ENCODE assay signal across 14 mouse cellular contexts in the genomic region with DNA sequence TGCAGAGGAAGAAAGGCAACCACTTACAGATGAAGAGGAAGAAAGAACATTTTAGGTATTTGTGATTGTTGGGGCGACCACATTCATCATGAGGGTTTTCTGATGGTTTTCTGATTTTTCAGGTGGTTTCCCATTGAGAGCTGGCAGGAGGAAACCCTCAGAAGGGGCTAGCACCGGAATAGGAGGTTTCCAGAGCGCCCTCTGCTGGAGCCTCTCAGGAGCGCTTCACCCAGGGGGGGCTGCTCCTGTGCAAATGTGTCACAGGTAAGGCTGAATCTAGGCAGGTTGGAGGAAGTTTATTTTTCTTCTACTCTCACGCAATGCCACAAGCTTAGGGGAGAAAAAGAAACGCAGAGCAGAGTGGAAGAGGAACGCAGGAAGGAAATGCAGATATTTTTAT.
DNase-seq lines count a peak whose midpoint lies in the region; ATAC-seq and TF ChIP-seq lines count a peak whose summit lies in the region.
"Had no signal": no experiment of that assay in that cellular context is flagged by ENCODE, and none has a peak within 500 bp of the region (broad histone marks: within the 10 kb centered on the region; RNA-seq: fewer than 3 reads in every experiment).

No protein-coding gene starts in this region.

- H3K4me1 ChIP-seq in forebrain, embryonic 16.5 days (replicated peaks; ENCODE audit: control insufficient read depth, insufficient read depth, low read length), result peaks cover 14% of the 10 kb centered on the region
- H3K4me1 ChIP-seq in forebrain, embryonic 13.5 days, result peaks cover 16% of the 10 kb centered on the region; the same call in 1 of the 2 replicates
- H3K4me1 ChIP-seq in lung, embryonic 14.5 days (ENCODE audit: insufficient read depth), result no peaks in the 10 kb centered on the region
- no peaks in the 10 kb centered on the region for H3K4me1 ChIP-seq in kidney, adult 2 months (ENCODE audit: control insufficient read depth, insufficient read depth, low read length)
- H3K4me1 ChIP-seq: hindbrain, embryonic 10.5 days; midbrain, embryonic 12.5 days; neural tube, embryonic 13.5 days had no signal

- WGBS in forebrain, embryonic 16.5 days, result 72% methylated on average over 7 of the region's 7 CpGs
- WGBS in forebrain, embryonic 13.5 days, result 69% methylated on average over 7 of the region's 7 CpGs
- WGBS in lung, embryonic 14.5 days, result 70% methylated on average over 7 of the region's 7 CpGs
- WGBS in kidney, adult 2 months, result 74% methylated on average over 7 of the region's 7 CpGs

- H3K36me3 ChIP-seq in forebrain, embryonic 16.5 days (ENCODE audit: control insufficient read depth, insufficient read depth), result no peaks in the 10 kb centered on the region
- H3K36me3 ChIP-seq in forebrain, embryonic 13.5 days (ENCODE audit: poor library complexity, severe bottlenecking), result no peaks in the 10 kb centered on the region
- no peaks in the 10 kb centered on the region for H3K36me3 ChIP-seq in lung, embryonic 14.5 days (ENCODE audit: insufficient read depth)
- no peaks in the 10 kb centered on the region for H3K36me3 ChIP-seq in kidney, adult 2 months (ENCODE audit: control insufficient read depth, insufficient read depth, low read length)
- H3K36me3 ChIP-seq: hindbrain, embryonic 10.5 days; midbrain, embryonic 12.5 days; neural tube, embryonic 13.5 days had no signal

- TF ChIP-seq POLR2A in kidney, adult 2 months (IDR thresholded peaks at IDR 0.05; ENCODE audit: low read depth, low read length), result no peak

- H3K4me2 ChIP-seq in forebrain, embryonic 16.5 days (ENCODE audit: low read length), result no peak overlapping the region
- H3K4me2 ChIP-seq in forebrain, embryonic 13.5 days, result no peak overlapping the region
- no peak overlapping the region for H3K4me2 ChIP-seq in lung, embryonic 14.5 days
- H3K4me2 ChIP-seq: midbrain, embryonic 12.5 days; neural tube, embryonic 13.5 days had no signal

- H3K27me3 ChIP-seq in forebrain, embryonic 16.5 days (replicated peaks; ENCODE audit: control insufficient read depth, insufficient read depth, low read length), result no peaks in the 10 kb centered on the region
- no peaks in the 10 kb centered on the region; the same call in 1 of the 2 replicates for H3K27me3 ChIP-seq in forebrain, embryonic 13.5 days
- no peaks in the 10 kb centered on the region for H3K27me3 ChIP-seq in lung, embryonic 14.5 days (ENCODE audit: insufficient read depth, low read length)
- no peaks in the 10 kb centered on the region for H3K27me3 ChIP-seq in Patski
- H3K27me3 ChIP-seq in kidney, adult 2 months (replicated peaks; ENCODE audit: control insufficient read depth, insufficient read depth, low read length), result no peaks in the 10 kb centered on the region
- H3K27me3 ChIP-seq: neural tube, embryonic 13.5 days had no signal

- no peak for ATAC-seq in forebrain, embryonic 16.5 days
- ATAC-seq in forebrain, embryonic 13.5 days, result no peak
- no peak for ATAC-seq in lung, embryonic 14.5 days (ENCODE audit: insufficient read depth)
- no peak for ATAC-seq in Patski

- peak; percentile 18; the same call in 1 of the 2 replicates for TF ChIP-seq CTCF in lung, embryonic 14.5 days (IDR thresholded peaks at IDR 0.05; ENCODE audit: low read depth)
- peak; percentile 28 for TF ChIP-seq CTCF in Patski (IDR thresholded peaks at IDR 0.05)
- no peak for TF ChIP-seq CTCF in kidney, adult 2 months (conservative IDR thresholded peaks at IDR 0.05; ENCODE audit: insufficient read depth, insufficient read length, low read depth, low read length)

- H3K4me3 ChIP-seq in forebrain, embryonic 16.5 days (replicated peaks; ENCODE audit: low read length), result no peak overlapping the region
- H3K4me3 ChIP-seq in forebrain, embryonic 13.5 days, result no peak overlapping the region
- H3K4me3 ChIP-seq in lung, embryonic 14.5 days (ENCODE audit: low read depth, low read length), result no peak overlapping the region
- H3K4me3 ChIP-seq in kidney, adult 2 months (ENCODE audit: insufficient read depth, low read depth, low read length), result no peak overlapping the region
- H3K4me3 ChIP-seq: hindbrain, embryonic 10.5 days; midbrain, embryonic 12.5 days; neural tube, embryonic 13.5 days had no signal

- CTCF ChIA-PET in Patski (lab: Charles Lee), result no interaction called here

- no peaks in the 10 kb centered on the region for H3K9me3 ChIP-seq in forebrain, embryonic 16.5 days (ENCODE audit: control insufficient read depth, low read length)
- peaks cover 2% of the 10 kb centered on the region; the same call in 1 of the 2 replicates for H3K9me3 ChIP-seq in forebrain, embryonic 13.5 days (replicated peaks)
- no peaks in the 10 kb centered on the region for H3K9me3 ChIP-seq in lung, embryonic 14.5 days (ENCODE audit: low read depth, low read length)
- H3K9me3 ChIP-seq: midbrain, embryonic 12.5 days had no signal

- peak overlapping the region; percentile 2; the same call in 1 of the 2 replicates for H3K27ac ChIP-seq in forebrain, embryonic 16.5 days (ENCODE audit: low read length)
- no peak overlapping the region for H3K27ac ChIP-seq in forebrain, embryonic 13.5 days
- H3K27ac ChIP-seq in lung, embryonic 14.5 days (ENCODE audit: low read depth), result no peak overlapping the region
- no peak overlapping the region for H3K27ac ChIP-seq in kidney, adult 2 months (ENCODE audit: insufficient read depth, low read depth, low read length)
- H3K27ac ChIP-seq: hindbrain, embryonic 10.5 days; midbrain, embryonic 12.5 days; neural tube, embryonic 13.5 days had no signal

- in situ Hi-C loops in Patski (cut with MboI; ENCODE audit: low pct_unique_long_range_greater_than_20kb), result loop anchor here (10.0 to 25.0 kb wide), 3 partner anchors 280 to 997 kb away; no protein-coding TSS in a partner anchor

- POLR2A ChIA-PET in Patski (lab: Charles Lee), result no interaction called here

- H3K9ac ChIP-seq in forebrain, embryonic 16.5 days (replicated peaks; ENCODE audit: low read depth, low read length), result no peak overlapping the region
- no peak overlapping the region for H3K9ac ChIP-seq in forebrain, embryonic 13.5 days
- no peak overlapping the region for H3K9ac ChIP-seq in lung, embryonic 14.5 days
- H3K9ac ChIP-seq: midbrain, embryonic 12.5 days; neural tube, embryonic 13.5 days had no signal

- DNase-seq in lung, embryonic 14.5 days, result no peak
- no peak for DNase-seq in lung, postnatal 10 days
- no peak for DNase-seq in Patski (ENCODE audit: low read depth, low spot score)
- peak; percentile 24 for DNase-seq in thymus, postnatal 0 days (ENCODE audit: low spot score)
- DNase-seq in urinary bladder, postnatal 14 days (ENCODE audit: low spot score), result no peak
- no peak for DNase-seq in kidney, adult 2 months
- DNase-seq: adrenal gland, adult 2 months; cerebellum, adult 9-10 months; lung, adult 2 months had no signal
